Mouse (Mus musculus): Measurements from ENCODE around the gene Cyp2r1. TPM values are rescaled to one million over a fixed set of nuclear protein-coding genes. Genes with fewer than 3 reads are reported as not detected.
"Not testable (repeated sequence)": the region's sequence is repeated elsewhere in the genome, so short reads cannot be mapped to it uniquely, and the experiment has no call there.

The Cyp2r1 gene
- total and polyA plus RNA-seq, 3 experiments, result not detected

- TF ChIP-seq USF1 (IDR thresholded peaks at IDR 0.05; ENCODE audit: low read depth, low read length) (no peak), MAZ (IDR thresholded peaks at IDR 0.05; ENCODE audit: low read depth, low read length) (no peak), ELF1 (IDR thresholded peaks at IDR 0.05; ENCODE audit: low read depth, low read length) (no peak)
These were observed 14.2 kb upstream of the Cyp2r1 start (continued) for GRCm38 (mm10) chr7:114576931-114577330.

GRCm38 (mm10) chr7:114573866-114574265, 11.1 kb upstream of the Cyp2r1 start:
- H3K79me2 ChIP-seq (replicated peaks; ENCODE audit: control insufficient read depth, extremely low read depth, insufficient read depth, poor library complexity, severe bottlenecking); H3K4me2 ChIP-seq (ENCODE audit: insufficient read depth, low read depth, poor library complexity, severe bottlenecking); H3K9me3 ChIP-seq (replicated peaks; ENCODE audit: low read length); H3K36me3 ChIP-seq (replicated peaks in 1 of 2; ENCODE audit: control insufficient read depth in 1 of 2, insufficient read depth in 1 of 2, low read length in 1 of 2); H3K9ac ChIP-seq (ENCODE audit: insufficient read depth, low read depth); dilution Hi-C loops (cut with MboI; ENCODE audit: extremely low pct_ligation_motif_present, extremely low pct_unique_long_range_greater_than_20kb, low sequenced_read_pairs); H3K27ac ChIP-seq (ENCODE audit: insufficient read depth, low read depth); H3K27me3 ChIP-seq (replicated peaks); DNase-seq (ENCODE audit: extremely low read depth); H3K4me3 ChIP-seq (replicated peaks in 1 of 3; ENCODE audit: low read depth in 2 of 3, low read length in 2 of 3, poor library complexity in 1 of 3): not testable (repeated sequence)
- in situ Hi-C loops (cut with MboI; ENCODE audit: low pct_ligation_motif_present, low pct_unique_long_range_greater_than_20kb, low sequenced_read_pairs), result loop anchor here (10.0 kb wide), 2 partner anchors 91 to 289 kb away; no protein-coding TSS in a partner anchor
- peaks cover 0 to 23% of the 10 kb centered on the region in 2 experiments; a peak in 3 of 4 replicates for H3K4me1 ChIP-seq (ENCODE audit: control insufficient read depth in 1 of 2, insufficient read depth in 2 of 2)

GRCm38 (mm10) chr7:114536179-114536578, 26.6 kb downstream of the Cyp2r1 start:
- in situ Hi-C loops (cut with MboI; ENCODE audit: low pct_ligation_motif_present, low pct_unique_long_range_greater_than_20kb, low sequenced_read_pairs), result no loop called here
- Histone ChIP-seq H3K4me1 (ENCODE audit: control insufficient read depth in 1 of 2, insufficient read depth in 2 of 2) (no peaks in the 10 kb centered on the region), H3K27ac (ENCODE audit: insufficient read depth, low read depth) (no peak overlapping the region), H3K27me3 (replicated peaks) (no peaks in the 10 kb centered on the region), H3K9me3 (replicated peaks; ENCODE audit: low read length) (no peaks in the 10 kb centered on the region), H3K9ac (ENCODE audit: insufficient read depth, low read depth) (no peak overlapping the region), H3K79me2 (replicated peaks; ENCODE audit: control insufficient read depth, extremely low read depth, insufficient read depth, poor library complexity, severe bottlenecking) (no peaks in the 10 kb centered on the region), H3K4me2 (ENCODE audit: insufficient read depth, low read depth, poor library complexity, severe bottlenecking) (no peak overlapping the region), H3K4me3 (replicated peaks in 1 of 3; ENCODE audit: low read depth in 2 of 3, low read length in 2 of 3, poor library complexity in 1 of 3) (no peak overlapping the region), H3K36me3 (replicated peaks in 1 of 2; ENCODE audit: control insufficient read depth in 1 of 2, insufficient read depth in 1 of 2, low read length in 1 of 2) (peaks cover 22 to 37% of the 10 kb centered on the region in 2 experiments)
- no peak for DNase-seq (ENCODE audit: extremely low read depth)
- dilution Hi-C loops (cut with MboI; ENCODE audit: extremely low pct_ligation_motif_present, extremely low pct_unique_long_range_greater_than_20kb, low sequenced_read_pairs), result no loop called here
- TF ChIP-seq USF1 (IDR thresholded peaks at IDR 0.05; ENCODE audit: low read depth, low read length), result no peak
- no peak for TF ChIP-seq POLR2AphosphoS2 (IDR thresholded peaks at IDR 0.05; ENCODE audit: low read depth, low read length)
- TF ChIP-seq PAX5 (IDR thresholded peaks at IDR 0.05; ENCODE audit: low read length), result no peak
- TF ChIP-seq NRF1 (IDR thresholded peaks at IDR 0.05; ENCODE audit: low read depth, low read length), result no peak

DNA sequence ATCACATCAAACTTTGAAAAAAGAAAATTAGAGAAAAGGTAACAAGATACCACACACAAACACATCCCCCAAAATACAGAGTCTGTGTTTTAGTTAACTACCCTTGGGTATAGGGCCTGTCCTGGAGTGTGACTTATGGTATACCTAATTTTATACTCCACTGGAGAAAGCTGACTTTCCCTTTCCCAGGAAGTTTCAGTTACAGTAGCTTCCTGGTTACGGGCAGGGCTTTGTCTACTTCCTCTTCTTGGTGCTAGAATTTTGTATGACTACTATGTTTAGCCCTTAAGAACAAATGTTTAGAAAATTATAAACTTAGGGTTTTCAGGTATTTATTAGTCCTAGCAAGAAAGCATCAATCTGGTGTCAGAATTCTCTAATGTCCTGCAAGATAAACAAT, 36.5 kb downstream of the Cyp2r1 start:
- no peaks in the 10 kb centered on the region for H3K79me2 ChIP-seq (replicated peaks; ENCODE audit: control insufficient read depth, extremely low read depth, insufficient read depth, poor library complexity, severe bottlenecking)
- H3K9me3 ChIP-seq (replicated peaks; ENCODE audit: low read length), result no peaks in the 10 kb centered on the region
- H3K27ac ChIP-seq (ENCODE audit: insufficient read depth, low read depth), result no peak overlapping the region
- H3K36me3 ChIP-seq (replicated peaks in 1 of 2; ENCODE audit: control insufficient read depth in 1 of 2, insufficient read depth in 1 of 2, low read length in 1 of 2), result peaks cover 17 to 37% of the 10 kb centered on the region in 2 experiments
- peak; percentile 52; the same call in 1 of the 2 replicates for TF ChIP-seq EP300 (IDR thresholded peaks at IDR 0.05; ENCODE audit: low read length)
- TF ChIP-seq MXI1 (IDR thresholded peaks at IDR 0.05; ENCODE audit: low read depth, low read length), result no peak
- TF ChIP-seq ZKSCAN1 (IDR thresholded peaks at IDR 0.05; ENCODE audit: borderline replicate concordance, low read depth, low read length), result no peak
- TF ChIP-seq ELF1 (IDR thresholded peaks at IDR 0.05; ENCODE audit: low read depth, low read length), result peak; percentile 47
- TF ChIP-seq MEF2A (IDR thresholded peaks at IDR 0.05; ENCODE audit: borderline replicate concordance, low read depth, low read length), result no peak
- H3K4me2 ChIP-seq (ENCODE audit: insufficient read depth, low read depth, poor library complexity, severe bottlenecking), result no peak overlapping the region
- in situ Hi-C loops (cut with MboI; ENCODE audit: low pct_ligation_motif_present, low pct_unique_long_range_greater_than_20kb, low sequenced_read_pairs), result no loop called here
- dilution Hi-C loops (cut with MboI; ENCODE audit: extremely low pct_ligation_motif_present, extremely low pct_unique_long_range_greater_than_20kb, low sequenced_read_pairs), result no loop called here
- no peaks in the 10 kb centered on the region for H3K27me3 ChIP-seq (replicated peaks)
- H3K4me3 ChIP-seq (replicated peaks in 1 of 3; ENCODE audit: low read depth in 2 of 3, low read length in 2 of 3, poor library complexity in 1 of 3), result no peak overlapping the region
- peaks cover 2 to 32% of the 10 kb centered on the region in 2 experiments; a peak in 3 of 4 replicates for H3K4me1 ChIP-seq (ENCODE audit: control insufficient read depth in 1 of 2, insufficient read depth in 2 of 2)
- no peak for DNase-seq (ENCODE audit: extremely low read depth)
- H3K9ac ChIP-seq (ENCODE audit: insufficient read depth, low read depth), result no peak overlapping the region
